Mouse (Mus musculus) left cerebral cortex, adult 8-10 months (tissue): ENCODE results near the gene Tspan2. TPM values are rescaled to one million over a fixed set of nuclear protein-coding genes. Genes with fewer than 3 reads are reported as not detected.

Experiments
- DNase-seq, 2 experiments: peaks; one replicate each; pipeline ENCODE4 v3.0.0; 2022; ENCODE audit warnings: low spot score in 2 of 2
- total RNA-seq, 4 experiments: library from RNA; stranded (reverse); gene quantifications; 2 replicates each; pipeline ENCODE4 v1.2.4; 2022

Tspan2 gene
- total RNA-seq, 4 experiments from 2014 or later = 66.3 to 74.3 (median 70.5) TPM

GRCm38 (mm10) chr3:102764850-102765249 is 30.5 kb downstream of the Tspan2 start:
- DNase-seq = no peak

DNA sequence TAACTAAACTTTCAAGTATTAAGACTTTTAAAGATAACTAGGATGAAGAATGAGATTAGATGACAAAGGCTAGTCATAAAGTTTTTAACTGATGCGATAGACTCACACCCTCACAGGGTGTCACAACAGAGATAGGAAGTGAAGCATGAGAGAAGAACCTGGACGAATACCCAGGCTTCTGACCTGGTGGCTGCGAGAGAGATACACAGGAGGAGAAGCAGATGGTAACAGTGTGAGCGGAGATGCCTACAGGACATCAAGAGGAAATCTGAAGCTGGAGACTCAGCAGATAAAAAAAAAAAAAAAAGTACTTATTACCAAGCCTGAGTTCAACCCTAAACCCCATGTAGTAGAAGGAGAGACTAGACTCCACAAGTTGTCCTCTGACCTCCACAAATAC is 38.7 kb downstream of the Tspan2 start:
- DNase-seq = no peak

DNA sequence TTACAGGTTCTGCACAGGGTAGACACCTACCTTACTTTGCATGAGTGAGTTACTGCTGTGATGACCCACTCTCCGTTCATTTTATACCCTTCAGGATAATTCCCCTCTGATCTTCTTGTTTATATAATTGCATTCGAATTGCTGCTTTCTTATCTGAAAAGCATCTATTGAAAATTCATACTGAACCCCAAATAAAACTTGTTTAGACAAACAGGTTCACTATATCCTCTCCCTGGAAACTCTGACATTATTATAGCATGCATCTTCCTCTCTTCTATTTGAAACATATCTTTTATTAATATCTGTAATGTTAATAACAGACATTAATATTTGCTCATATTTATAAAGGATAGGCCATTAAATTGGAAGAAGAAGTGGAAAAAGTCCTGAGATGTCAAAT is 48.3 kb downstream of the Tspan2 start, which contains the start of gene Tshb:
TSS of gene Tshb (minus strand) at position 101 of the 400 bp plus-strand sequence.
- DNase-seq = no peak

DNA sequence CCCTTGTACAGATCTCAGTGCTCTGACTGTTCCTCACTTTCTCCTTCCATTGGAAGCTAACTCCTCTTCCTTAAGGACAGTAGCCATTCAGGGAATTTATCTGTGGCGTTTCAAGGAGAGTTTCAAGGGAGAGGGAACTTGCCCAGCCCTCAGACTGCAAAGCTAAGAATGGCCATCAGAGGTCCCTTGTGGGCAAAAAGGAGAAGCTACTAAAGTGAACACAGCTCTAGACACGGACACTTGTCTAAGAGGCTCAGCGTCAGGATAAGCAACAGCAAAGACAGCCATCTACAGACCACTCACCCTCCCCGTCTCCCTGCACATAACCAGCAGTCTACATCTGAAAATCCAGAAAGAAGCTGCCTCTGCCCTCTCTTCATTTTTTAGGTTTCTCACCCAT is 53.0 kb downstream of the Tspan2 start:
- no peak for DNase-seq

- peak; percentile 11 to 36 for DNase-seq
Observed at GRCm38 (mm10) chr3:102803937-102804336, 69.6 kb downstream of the Tspan2 start.

DNA sequence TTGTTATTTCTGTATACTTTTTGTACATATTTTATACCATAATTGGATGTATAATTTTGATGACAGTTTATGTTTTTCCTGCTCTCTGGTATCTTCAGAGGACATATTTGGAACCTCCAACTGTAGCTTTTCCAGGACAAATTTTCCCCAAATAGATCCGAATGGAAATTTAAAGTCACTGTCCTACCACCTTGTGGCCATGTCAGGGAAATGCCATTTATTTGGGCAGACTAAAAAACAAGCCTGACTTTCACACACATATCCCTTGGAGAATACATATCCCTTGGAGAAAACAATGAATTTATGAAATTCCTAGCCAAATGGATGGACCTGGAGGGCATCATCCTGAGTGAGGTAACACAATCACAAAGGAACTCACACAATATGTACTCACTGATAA is 108.1 kb downstream of the Tspan2 start:
- no peak for DNase-seq

DNA sequence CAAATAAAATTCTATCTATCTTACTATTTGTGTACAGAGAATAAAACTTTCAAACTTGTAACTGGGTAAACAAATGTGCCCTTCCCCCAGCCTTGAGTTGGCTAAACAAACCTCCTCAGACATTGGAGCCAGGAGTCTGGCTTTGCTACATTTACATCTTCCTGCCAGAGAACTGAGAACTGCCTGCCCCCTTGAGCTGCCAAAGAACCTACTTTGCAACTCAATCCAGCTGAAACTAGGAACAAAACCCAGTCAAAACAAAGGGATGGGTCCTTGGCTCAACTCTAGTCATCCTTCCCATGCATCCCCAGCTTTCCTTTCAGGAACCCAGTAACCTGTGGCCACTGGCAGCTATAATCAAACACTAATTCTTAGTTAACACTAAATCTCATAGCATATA is 114.3 kb downstream of the Tspan2 start:
- no peak for DNase-seq

Other genes starting within 250 kb of the Tspan2 start
- gene Tshb, start 48.2 kb downstream of the Tspan2 start, total RNA-seq = not detected
- not detected for gene Sycp1, start 201.6 kb downstream of the Tspan2 start, total RNA-seq
- gene Nr1h5, start 229.6 kb downstream of the Tspan2 start, total RNA-seq = not detected